Mouse (Mus musculus): Measurements from ENCODE around the gene Prkci. TPM values are rescaled to one million over a fixed set of nuclear protein-coding genes. Genes with fewer than 3 reads are reported as not detected.

Prkci gene
- 23.9 and 36.4 TPM in 2 replicates for polyA plus RNA-seq (2016; fragmentation: Nextera tagmentation; extraction: Ambion mirVana)

GRCm38 (mm10) chr3:30995283-30995898, at the start of gene Prkci:
Gene Prkci, plus strand, starts transcription at chr3:30995747.
- DNase-seq (ENCODE audit: low spot score): peak; percentile 92
- WGBS: under 1% methylated on average over 48 of the region's 50 CpGs
- Histone ChIP-seq H3K27me3 (ENCODE audit: insufficient read depth, poor library complexity, severe bottlenecking) (no peaks in the 10 kb centered on the region), H3K27ac (peak within 1 kb of the TSS; percentile 96), H3K4me1 (replicated peaks) (peaks cover 31% of the 10 kb centered on the region), H3K36me3 (no peaks in the 10 kb centered on the region), H3K9me3 (no peaks in the 10 kb centered on the region), H3K4me3 (peak within 1 kb of the TSS; percentile 81)

DNA sequence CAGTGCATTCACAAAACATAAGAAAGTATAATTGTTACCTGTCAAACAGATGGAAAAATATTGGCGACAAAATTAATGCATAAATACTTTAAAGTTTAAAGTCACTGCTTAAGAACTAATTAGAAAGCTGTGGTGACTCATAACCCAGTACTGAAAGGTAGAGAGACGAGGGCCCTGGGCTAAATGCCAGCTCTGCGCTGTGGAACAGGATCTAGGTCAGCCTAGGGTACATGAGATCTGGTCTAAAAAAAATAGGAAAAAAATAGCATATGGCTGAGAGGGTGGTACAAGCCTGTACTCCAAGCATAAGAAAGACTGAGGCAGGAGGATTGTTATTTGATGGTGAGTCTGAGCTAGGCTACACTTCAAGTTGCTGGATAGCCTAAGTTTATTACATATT, 43.9 kb upstream of the Prkci start:
- Histone ChIP-seq H3K27me3 (ENCODE audit: insufficient read depth, poor library complexity, severe bottlenecking) (no peaks in the 10 kb centered on the region), H3K36me3 (peaks cover 70% of the 10 kb centered on the region), H3K9me3 (no peaks in the 10 kb centered on the region), H3K4me1 (replicated peaks) (no peaks in the 10 kb centered on the region), H3K4me3 (no peak overlapping the region), H3K27ac (no peak overlapping the region)
- 89% methylated on average over 3 of the region's 3 CpGs for WGBS
- no peak for DNase-seq (ENCODE audit: low spot score)

DNA sequence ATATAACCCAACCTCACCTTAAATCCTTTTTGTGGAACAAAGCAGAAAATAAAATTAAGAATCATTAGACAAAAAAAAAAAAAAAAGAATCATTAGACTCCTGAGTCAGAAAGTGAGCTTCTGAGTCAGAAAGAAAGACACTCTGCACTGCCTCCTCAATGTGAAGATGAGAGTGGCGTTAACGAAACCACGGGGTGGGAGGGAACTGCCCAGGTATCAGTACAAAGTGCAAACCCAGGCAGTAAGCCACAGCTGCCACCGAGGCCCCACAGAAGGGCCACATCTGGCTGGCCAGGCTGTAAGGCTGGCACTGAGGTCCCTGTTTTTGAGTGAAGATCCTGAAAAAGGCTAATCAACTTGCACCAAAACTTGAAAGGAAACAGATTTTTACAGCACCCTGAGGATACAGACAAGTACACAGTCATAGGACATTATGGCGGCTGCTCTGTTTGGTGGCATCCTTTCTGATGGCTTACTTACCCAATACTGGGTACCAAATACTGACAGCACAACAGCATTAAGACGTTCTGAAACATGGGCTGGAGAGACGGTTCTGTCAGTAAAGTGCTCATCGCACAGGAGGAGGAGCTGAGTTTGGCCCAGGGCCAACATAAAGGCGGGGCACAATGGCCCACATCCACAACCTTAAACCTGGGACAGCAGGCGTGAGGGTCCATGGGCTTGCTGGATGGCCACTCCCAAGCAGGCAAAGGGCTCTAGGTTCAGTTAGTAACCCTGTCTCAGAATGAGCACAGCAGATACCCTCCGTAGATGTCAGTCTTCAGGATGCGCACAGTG, 43.1 kb upstream of the Prkci start:
- H3K27me3 ChIP-seq (ENCODE audit: insufficient read depth, poor library complexity, severe bottlenecking): no peaks in the 10 kb centered on the region
- no peak for DNase-seq (ENCODE audit: low spot score)
- no peaks in the 10 kb centered on the region for H3K9me3 ChIP-seq
- no peaks in the 10 kb centered on the region for H3K4me1 ChIP-seq (replicated peaks)
- H3K4me3 ChIP-seq: no peak overlapping the region
- WGBS: 91% methylated on average over 12 of the region's 12 CpGs
- H3K36me3 ChIP-seq: peaks cover 70% of the 10 kb centered on the region
- no peak overlapping the region for H3K27ac ChIP-seq

- Histone ChIP-seq H3K36me3 (peaks cover 78% of the 10 kb centered on the region), H3K4me3 (no peak overlapping the region), H3K4me1 (replicated peaks) (no peaks in the 10 kb centered on the region), H3K9me3 (no peaks in the 10 kb centered on the region), H3K27me3 (ENCODE audit: insufficient read depth, poor library complexity, severe bottlenecking) (no peaks in the 10 kb centered on the region), H3K27ac (no peak overlapping the region)
- DNase-seq (ENCODE audit: low spot score): no peak
- WGBS: 95% methylated on average over 6 of the region's 6 CpGs
Measured at GRCm38 (mm10) chr3:30956327-30956726, 39.2 kb upstream of the Prkci start.

DNA sequence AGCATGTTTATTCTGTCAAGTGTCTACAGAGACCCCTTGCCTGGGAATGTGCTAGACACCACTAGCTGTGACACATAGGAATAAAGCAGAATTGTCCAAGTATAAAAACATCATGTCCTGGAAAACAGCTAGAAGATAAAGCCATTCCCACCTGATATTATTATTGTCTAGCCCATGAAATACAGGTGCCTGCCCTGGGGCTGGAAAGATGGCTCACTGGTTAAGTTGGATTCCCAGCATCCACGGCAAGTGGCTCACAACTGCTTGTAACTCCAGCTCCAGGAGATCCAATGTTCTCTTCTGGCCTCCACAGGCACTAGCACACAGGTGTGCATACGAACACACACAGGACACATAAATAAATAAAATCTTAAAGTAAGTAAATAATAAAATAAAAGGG, 36.8 kb upstream of the Prkci start:
- DNase-seq (ENCODE audit: low spot score): no peak
- H3K4me1 ChIP-seq (replicated peaks): no peaks in the 10 kb centered on the region
- H3K9me3 ChIP-seq: peaks cover 8% of the 10 kb centered on the region; the same call in 1 of the 2 replicates
- H3K27ac ChIP-seq: no peak overlapping the region
- H3K36me3 ChIP-seq: peaks cover 93% of the 10 kb centered on the region
- 89% methylated on average over 2 of the region's 2 CpGs for WGBS
- H3K27me3 ChIP-seq (ENCODE audit: insufficient read depth, poor library complexity, severe bottlenecking): no peaks in the 10 kb centered on the region
- H3K4me3 ChIP-seq: no peak overlapping the region

DNA sequence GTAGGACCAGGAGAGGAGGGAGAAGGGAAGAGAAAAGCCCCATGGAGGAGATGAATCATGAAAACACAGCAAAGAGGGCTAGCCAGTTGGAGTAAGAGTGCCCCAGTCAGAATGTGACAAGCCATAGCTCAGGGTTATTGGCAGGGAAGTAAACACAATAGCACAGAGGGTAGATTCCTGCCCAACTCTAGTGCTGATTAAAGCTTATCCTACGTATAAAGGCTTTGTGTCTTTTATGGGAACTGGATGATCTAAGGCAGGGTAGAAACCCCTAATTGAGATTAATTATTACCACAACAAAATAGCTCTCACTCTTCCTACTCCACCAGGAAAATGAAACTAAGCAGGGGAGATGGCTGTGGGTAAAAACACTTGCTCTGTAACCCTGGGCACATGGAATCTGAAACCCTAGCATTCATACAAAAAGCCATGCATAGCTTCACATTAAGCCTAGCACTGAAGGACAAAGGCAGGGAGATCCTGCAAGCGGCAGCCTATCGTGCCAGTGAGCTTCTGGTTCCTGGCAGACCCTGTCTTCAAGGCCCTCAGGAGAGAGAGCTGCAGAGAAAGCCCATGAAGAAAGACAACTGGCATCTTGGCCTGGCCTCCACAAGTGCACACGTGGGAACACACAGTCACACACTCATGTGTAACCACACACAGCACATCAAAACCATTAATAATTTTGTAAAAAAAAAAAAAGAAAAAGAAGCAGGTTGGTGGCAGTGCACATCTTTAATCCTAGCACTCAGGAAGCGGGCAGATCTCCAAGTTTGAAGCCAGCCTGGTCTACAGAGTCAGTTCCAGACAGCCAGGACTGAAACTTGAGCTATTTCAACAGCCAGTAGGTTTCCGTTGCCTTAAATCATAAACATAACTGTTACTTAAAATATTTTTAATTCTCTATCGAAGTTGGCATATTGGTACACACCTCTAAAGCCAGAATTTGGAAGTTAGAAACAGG, 35.4 kb upstream of the Prkci start:
- peaks cover 95% of the 10 kb centered on the region for H3K36me3 ChIP-seq
- H3K27ac ChIP-seq: no peak overlapping the region
- WGBS: 82% methylated on average over 7 of the region's 7 CpGs

GRCm38 (mm10) chr3:30963100-30963499, 32.4 kb upstream of the Prkci start:
- 92% methylated on average over 4 of the region's 4 CpGs for WGBS
- H3K36me3 ChIP-seq: peaks cover 73% of the 10 kb centered on the region
- H3K9me3 ChIP-seq: peaks cover 8% of the 10 kb centered on the region; the same call in 1 of the 2 replicates
- peaks cover 4% of the 10 kb centered on the region for H3K4me1 ChIP-seq (replicated peaks)
- no peak overlapping the region for H3K27ac ChIP-seq
- no peak for DNase-seq (ENCODE audit: low spot score)
- H3K27me3 ChIP-seq (ENCODE audit: insufficient read depth, poor library complexity, severe bottlenecking): no peaks in the 10 kb centered on the region
- H3K4me3 ChIP-seq: no peak overlapping the region

More for the DNA sequence above, 35.4 kb upstream of the Prkci start:
- Histone ChIP-seq H3K9me3 (peaks cover 8% of the 10 kb centered on the region; the same call in 1 of the 2 replicates), H3K4me1 (replicated peaks) (no peaks in the 10 kb centered on the region), H3K4me3 (no peak overlapping the region), H3K27me3 (ENCODE audit: insufficient read depth, poor library complexity, severe bottlenecking) (no peaks in the 10 kb centered on the region)
- DNase-seq (ENCODE audit: low spot score): no peak

DNA sequence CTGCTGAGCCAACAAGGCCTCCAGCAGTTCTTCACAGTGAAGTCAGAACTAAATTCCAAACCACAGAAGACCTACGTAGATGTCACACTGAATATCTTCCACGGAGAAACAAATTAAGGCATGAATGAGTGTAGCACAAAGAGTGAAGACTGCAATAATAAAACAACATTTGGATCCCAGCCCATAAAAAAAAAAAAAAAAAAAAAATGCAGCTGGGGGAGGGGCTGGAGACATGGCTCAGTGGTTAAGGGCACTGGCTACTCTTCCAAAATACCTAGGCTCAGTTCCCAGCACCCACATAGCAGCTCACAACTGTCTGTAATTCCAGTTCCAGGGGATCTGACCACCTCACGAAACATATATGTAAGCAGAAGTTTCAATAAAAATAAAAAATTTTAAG, 31.3 kb upstream of the Prkci start:
- peaks cover 62% of the 10 kb centered on the region for H3K36me3 ChIP-seq
- no peak for DNase-seq (ENCODE audit: low spot score)
- H3K27ac ChIP-seq: no peak overlapping the region
- peaks cover 8% of the 10 kb centered on the region; the same call in 1 of the 2 replicates for H3K9me3 ChIP-seq
- H3K4me3 ChIP-seq: no peak overlapping the region
- 91% methylated on average over 3 of the region's 3 CpGs for WGBS
- H3K4me1 ChIP-seq (replicated peaks): peaks cover 12% of the 10 kb centered on the region
- H3K27me3 ChIP-seq (ENCODE audit: insufficient read depth, poor library complexity, severe bottlenecking): no peaks in the 10 kb centered on the region

DNA sequence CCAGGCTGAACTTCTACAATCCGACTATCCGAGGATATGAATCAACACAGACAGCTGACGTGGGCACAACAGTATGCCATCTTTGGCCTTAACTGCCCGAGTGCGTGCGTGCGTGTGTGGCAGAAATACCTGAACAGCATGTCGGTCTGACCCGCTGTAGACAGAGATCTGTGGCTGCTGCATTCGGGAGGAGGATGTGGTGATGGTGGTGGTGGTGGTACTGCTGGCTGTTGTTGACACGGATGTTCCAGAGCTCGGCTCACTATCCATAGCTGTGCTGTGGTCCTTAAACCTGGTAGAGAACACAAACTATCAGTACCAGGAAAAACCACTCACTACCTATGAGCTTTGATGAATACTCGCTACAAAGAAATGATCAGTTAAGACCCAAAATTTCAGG, 29.9 kb upstream of the Prkci start:
- Histone ChIP-seq H3K9me3 (peaks cover 8% of the 10 kb centered on the region; the same call in 1 of the 2 replicates), H3K4me3 (no peak overlapping the region), H3K27ac (no peak overlapping the region), H3K4me1 (replicated peaks) (peaks cover 17% of the 10 kb centered on the region), H3K36me3 (peaks cover 48% of the 10 kb centered on the region), H3K27me3 (ENCODE audit: insufficient read depth, poor library complexity, severe bottlenecking) (no peaks in the 10 kb centered on the region)
- DNase-seq (ENCODE audit: low spot score): no peak
- 93% methylated on average over 13 of the region's 13 CpGs for WGBS

- no peaks in the 10 kb centered on the region for H3K9me3 ChIP-seq
- peak overlapping the region; percentile 96 for H3K27ac ChIP-seq
- peak overlapping the region; percentile 98 for H3K4me3 ChIP-seq
- H3K27me3 ChIP-seq (ENCODE audit: insufficient read depth, poor library complexity, severe bottlenecking): no peaks in the 10 kb centered on the region
- H3K36me3 ChIP-seq: peaks cover 23% of the 10 kb centered on the region
- under 1% methylated on average over 54 of the region's 54 CpGs for WGBS
- DNase-seq (ENCODE audit: low spot score): peak; percentile 60
- H3K4me1 ChIP-seq (replicated peaks): peaks cover 17% of the 10 kb centered on the region
Measured at GRCm38 (mm10) chr3:30968531-30969092, 26.9 kb upstream of the Prkci start.

DNA sequence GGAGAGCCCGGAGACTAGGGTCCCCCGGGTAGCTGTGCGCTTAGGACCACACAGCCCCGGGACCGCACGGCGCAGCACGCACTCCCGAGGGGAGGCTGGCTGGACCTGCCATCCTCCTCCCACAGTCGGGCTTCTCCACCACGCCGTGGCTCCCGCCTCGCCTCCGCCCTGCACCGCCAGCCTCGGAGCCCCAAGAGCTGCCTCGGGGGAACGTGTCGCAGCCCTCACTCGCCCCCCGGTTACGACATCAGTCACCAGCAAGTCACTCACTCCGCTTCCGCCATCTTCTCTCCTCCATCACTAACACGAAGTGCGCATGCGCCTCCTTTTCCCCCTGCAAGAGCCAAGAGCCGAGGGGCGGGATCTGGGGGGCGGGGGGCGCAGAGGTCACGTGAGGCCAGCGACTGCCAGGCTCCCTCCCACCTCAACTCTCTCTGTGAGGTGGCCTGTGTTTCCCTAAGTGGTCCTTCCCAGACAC, 26.4 kb upstream of the Prkci start, which contains the start of gene Phc3:
Phc3 (minus strand) TSS at position 312 of the 478 bp plus-strand sequence.
- peak; percentile 97 for DNase-seq (ENCODE audit: low spot score)
- no peaks in the 10 kb centered on the region for H3K9me3 ChIP-seq
- peak within 1 kb of the TSS; percentile 98 for H3K4me3 ChIP-seq
- H3K36me3 ChIP-seq: peaks cover 18% of the 10 kb centered on the region
- under 1% methylated on average over 34 of the region's 34 CpGs for WGBS
- no peaks in the 10 kb centered on the region for H3K27me3 ChIP-seq (ENCODE audit: insufficient read depth, poor library complexity, severe bottlenecking)
- peaks cover 17% of the 10 kb centered on the region for H3K4me1 ChIP-seq (replicated peaks)
- H3K27ac ChIP-seq: peak within 1 kb of the TSS; percentile 96
